Mouse (Mus musculus) ES-E14 (cell line): ENCODE results near the gene Lpar3. TPM values are rescaled to one million over a fixed set of nuclear protein-coding genes. Genes with fewer than 3 reads are reported as not detected.

Experiments used
- DNase-seq: peaks from one replicate; pipeline ENCODE4 v3.0.0-alpha.2; 2013; ENCODE audit warnings: low read depth, low spot score
- H3K27ac ChIP-seq: 2 replicates; pipeline ENCODE4 v1.5.1; 2012; ENCODE audit warnings: low read depth, mild to moderate bottlenecking, low read length, moderate library complexity, mixed read lengths; ENCODE audit not compliant: poor library complexity, insufficient read depth, severe bottlenecking
- H3K36me3 ChIP-seq: 2 replicates; pipeline ENCODE4 v1.6.1; 2012; ENCODE audit warnings: mild to moderate bottlenecking, low read length, moderate library complexity, mixed read lengths; ENCODE audit not compliant: control insufficient read depth, poor library complexity, insufficient read depth, severe bottlenecking
- H3K4me1 ChIP-seq, 2 experiments: fragments of 150-350 bp in 1 of 2; sonication (generic) in 1 of 2; 2 replicates each; pipeline ENCODE4 v1.6.1; 2012; ENCODE audit warnings: low read length in 2 of 2, mild to moderate bottlenecking in 1 of 2, mixed read lengths in 1 of 2; ENCODE audit not compliant: control insufficient read depth in 2 of 2, insufficient read depth in 2 of 2, poor library complexity in 1 of 2
- H3K4me3 ChIP-seq, 2 experiments: fragments of 150-350 bp in 1 of 2; sonication (generic) in 1 of 2; 2 replicates each; pipeline ENCODE4 v1.5.1; 2012; ENCODE audit warnings: low read length in 2 of 2, low read depth in 1 of 2, mild to moderate bottlenecking in 1 of 2, mixed read lengths in 1 of 2; ENCODE audit not compliant: insufficient read depth in 1 of 2, poor library complexity in 1 of 2, severe bottlenecking in 1 of 2
- H3K9ac ChIP-seq: 2 replicates; pipeline ENCODE4 v1.6.1; 2012; ENCODE audit warnings: low read depth, mild to moderate bottlenecking, low read length, mixed read lengths; ENCODE audit not compliant: poor library complexity, insufficient read depth, severe bottlenecking
- H3K9me3 ChIP-seq: fragments of 150-350 bp; sonication (generic); 2 replicates; pipeline ENCODE4 v1.6.1; 2012; ENCODE audit warnings: low read depth, mild to moderate bottlenecking, low read length; ENCODE audit not compliant: control insufficient read depth, insufficient read depth
- CHD2 ChIP-seq: IDR thresholded peaks from 2 replicates; pipeline ENCODE4 v1.6.1; 2014; ENCODE audit warnings: mild to moderate bottlenecking, low read depth, low read length, inconsistent platforms
- HCFC1 ChIP-seq: IDR thresholded peaks from 2 replicates; pipeline ENCODE4 v1.6.1; 2012; ENCODE audit warnings: low read length, inconsistent platforms, borderline replicate concordance; ENCODE audit not compliant: insufficient read depth
- MAFK ChIP-seq: IDR thresholded peaks from 2 replicates; pipeline ENCODE4 v1.6.1; 2014; ENCODE audit warnings: mild to moderate bottlenecking, low read depth, low read length, inconsistent platforms; ENCODE audit not compliant: insufficient read depth
- ZC3H11A ChIP-seq: IDR thresholded peaks from 2 replicates; pipeline ENCODE4 v1.6.1; 2012; ENCODE audit warnings: low read depth, mild to moderate bottlenecking, inconsistent platforms, low read length, borderline replicate concordance
- ZNF384 ChIP-seq: IDR thresholded peaks from 2 replicates; pipeline ENCODE4 v1.6.1; 2012; ENCODE audit warnings: low read depth, low read length, inconsistent platforms
- in situ Hi-C, 2 experiments: fragments of 600-800 bp; cut with MboI; formaldehyde crosslinking; loops; one replicate each; pipeline ENCODE4 v1.15.1; 2025; ENCODE audit warnings: low sequenced_read_pairs in 2 of 2, inconsistent platforms in 1 of 2; ENCODE audit not compliant: unreplicated experiment in 2 of 2
- total RNA-seq: library from RNA; depleted of rRNA; stranded (reverse); fragments of 300-350 nt; gene quantifications from 2 replicates; pipeline ENCODE4 v1.2.3, GENCODE M21; 2012

Lpar3 gene
- total RNA-seq, 1 experiment, result 0.89 TPM

- Histone ChIP-seq H3K9me3 (no peaks in the 10 kb centered on the region), H3K4me3 (no peak overlapping the region), H3K4me1 (no peaks in the 10 kb centered on the region; a peak in 1 of 4 replicates), H3K36me3 (no peaks in the 10 kb centered on the region), H3K27ac (no peak overlapping the region), H3K9ac (no peak overlapping the region)
- in situ Hi-C loops, result no loop called here
- no peak for TF ChIP-seq CHD2
- no peak for TF ChIP-seq ZC3H11A
- no peak for TF ChIP-seq ZNF384
- no peak for TF ChIP-seq HCFC1
- no peak for TF ChIP-seq MAFK
- DNase-seq, result no peak
These were observed 4.4 kb downstream of the Lpar3 start for GRCm38 (mm10) chr3:146225061-146225761.

GRCm38 (mm10) chr3:146227427-146227826 is 6.7 kb downstream of the Lpar3 start:
- H3K36me3 ChIP-seq, result no peaks in the 10 kb centered on the region
- H3K27ac ChIP-seq, result no peak overlapping the region
- no peak overlapping the region for H3K4me3 ChIP-seq
- in situ Hi-C loops, result no loop called here
- no peak for TF ChIP-seq ZC3H11A
- TF ChIP-seq CHD2, result no peak
- no peak for TF ChIP-seq MAFK
- no peak for TF ChIP-seq HCFC1
- no peak for TF ChIP-seq ZNF384
- DNase-seq, result no peak
- no peaks in the 10 kb centered on the region for H3K9me3 ChIP-seq
- no peaks in the 10 kb centered on the region; a peak in 1 of 4 replicates for H3K4me1 ChIP-seq
- no peak overlapping the region for H3K9ac ChIP-seq

- no peak overlapping the region for H3K9ac ChIP-seq
- TF ChIP-seq CHD2 (no peak), ZC3H11A (no peak), HCFC1 (no peak), MAFK (no peak), ZNF384 (no peak)
- no peak overlapping the region for H3K4me3 ChIP-seq
- no peak overlapping the region for H3K27ac ChIP-seq
- no peak for DNase-seq
- no peaks in the 10 kb centered on the region; a peak in 1 of 4 replicates for H3K4me1 ChIP-seq
- in situ Hi-C loops, result no loop called here
- no peaks in the 10 kb centered on the region for H3K36me3 ChIP-seq
- no peaks in the 10 kb centered on the region for H3K9me3 ChIP-seq
These were observed 8.0 kb downstream of the Lpar3 start for GRCm38 (mm10) chr3:146228559-146229310.

GRCm38 (mm10) chr3:146232708-146233107 is 11.9 kb downstream of the Lpar3 start:
- no peak for TF ChIP-seq CHD2
- H3K4me3 ChIP-seq, result no peak overlapping the region
- in situ Hi-C loops, result no loop called here
- no peaks in the 10 kb centered on the region; a peak in 1 of 4 replicates for H3K4me1 ChIP-seq
- no peak overlapping the region for H3K27ac ChIP-seq
- H3K9ac ChIP-seq, result no peak overlapping the region
- no peaks in the 10 kb centered on the region for H3K36me3 ChIP-seq
- no peaks in the 10 kb centered on the region for H3K9me3 ChIP-seq
- DNase-seq, result no peak
